Mouse (Mus musculus) thymus, postnatal 14 days (tissue): ENCODE data around the gene Tns3.
"Not testable (repeated sequence)": the region's sequence is repeated elsewhere in the genome, so short reads cannot be mapped to it uniquely, and the experiment has no call there.

Source experiments
- DNase-seq: peaks from one replicate; pipeline ENCODE4 v3.0.0; 2021

The Tns3 gene

GRCm38 (mm10) chr11:8641634-8642277 lies 22.6 kb downstream of the Tns3 start:
- DNase-seq = no peak

GRCm38 (mm10) chr11:8639726-8640125 lies 24.6 kb downstream of the Tns3 start:
- DNase-seq = no peak

- no peak for DNase-seq
Measured at GRCm38 (mm10) chr11:8639007-8639718, 25.2 kb downstream of the Tns3 start.

- DNase-seq = no peak
Measured at GRCm38 (mm10) chr11:8637469-8638447, 26.6 kb downstream of the Tns3 start.

GRCm38 (mm10) chr11:8636680-8637079 lies 27.7 kb downstream of the Tns3 start:
- no peak for DNase-seq

- DNase-seq = no peak
Measured at GRCm38 (mm10) chr11:8635778-8636177, 28.6 kb downstream of the Tns3 start.

- DNase-seq = no peak
Measured at GRCm38 (mm10) chr11:8634728-8635410, 29.5 kb downstream of the Tns3 start.

- DNase-seq = no peak
Measured at GRCm38 (mm10) chr11:8632163-8632562, 32.2 kb downstream of the Tns3 start.

- no peak for DNase-seq
Measured at GRCm38 (mm10) chr11:8629862-8630390, 34.4 kb downstream of the Tns3 start.

GRCm38 (mm10) chr11:8629326-8629725 lies 35.0 kb downstream of the Tns3 start:
- no peak for DNase-seq

GRCm38 (mm10) chr11:8628846-8629253 lies 35.5 kb downstream of the Tns3 start:
- no peak for DNase-seq

GRCm38 (mm10) chr11:8627156-8627555 lies 37.2 kb downstream of the Tns3 start:
- no peak for DNase-seq

GRCm38 (mm10) chr11:8626715-8627114 lies 37.6 kb downstream of the Tns3 start:
- DNase-seq = no peak

- no peak for DNase-seq
Measured at GRCm38 (mm10) chr11:8625915-8626604, 38.3 kb downstream of the Tns3 start.

GRCm38 (mm10) chr11:8625451-8625850 lies 38.9 kb downstream of the Tns3 start:
- no peak for DNase-seq

- DNase-seq = peak; percentile 33
Measured at GRCm38 (mm10) chr11:8624179-8624886, 40.0 kb downstream of the Tns3 start.

GRCm38 (mm10) chr11:8623852-8624178 lies 40.5 kb downstream of the Tns3 start:
- DNase-seq = no peak

GRCm38 (mm10) chr11:8622668-8623067 lies 41.7 kb downstream of the Tns3 start:
- no peak for DNase-seq

- DNase-seq = not testable (repeated sequence)
Measured at GRCm38 (mm10) chr11:8619111-8619510, 45.2 kb downstream of the Tns3 start.

GRCm38 (mm10) chr11:8618301-8618700 lies 46.0 kb downstream of the Tns3 start:
- no peak for DNase-seq

- DNase-seq = no peak
Measured at GRCm38 (mm10) chr11:8615436-8615835, 48.9 kb downstream of the Tns3 start.
